Mouse (Mus musculus): ENCODE results near the gene H2al1a. TPM values are rescaled to one million over a fixed set of nuclear protein-coding genes. Genes with fewer than 3 reads are reported as not detected.
"Not testable (repeated sequence)": the region's sequence is repeated elsewhere in the genome, so short reads cannot be mapped to it uniquely, and the experiment has no call there.

H2al1a gene
- polyA plus RNA-seq, 1 experiment = 2.2 TPM

DNA sequence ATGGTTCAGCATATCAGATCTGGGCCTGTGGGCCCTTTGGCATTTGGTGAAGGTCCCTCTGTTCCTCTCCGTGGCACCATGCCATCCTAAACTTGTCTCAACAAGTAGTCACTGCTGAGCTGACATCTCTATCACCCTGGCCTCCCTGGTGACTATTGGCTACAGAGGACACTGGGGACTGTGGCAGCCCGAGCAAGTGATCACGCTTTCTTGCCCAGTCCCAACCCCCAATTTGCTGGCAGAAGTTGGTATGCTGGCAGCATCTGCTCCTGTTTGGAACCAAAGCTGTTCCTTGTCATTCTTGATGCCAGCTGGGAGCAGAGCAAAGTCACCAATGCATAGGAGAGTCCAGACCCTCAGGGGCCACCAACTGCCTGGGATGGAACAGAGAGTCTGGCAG is 30.0 kb upstream of the H2al1a start:
- H3K36me3 ChIP-seq (ENCODE audit: control insufficient read depth, insufficient read depth, low read length) = no peaks in the 10 kb centered on the region
- TF ChIP-seq CTCF (IDR thresholded peaks at IDR 0.05; ENCODE audit: control insufficient read depth, insufficient read depth, insufficient replicate concordance, low read depth, low read length) = no peak
- no peak for TF ChIP-seq POLR2A (IDR thresholded peaks at IDR 0.05; ENCODE audit: control insufficient read depth, low read depth, low read length)
- no peak overlapping the region for H3K27ac ChIP-seq (ENCODE audit: control insufficient read depth, insufficient read depth, low read depth, low read length)
- H3K4me3 ChIP-seq (ENCODE audit: control insufficient read depth, low read depth, low read length) = no peak overlapping the region
- no peaks in the 10 kb centered on the region for H3K27me3 ChIP-seq (ENCODE audit: control insufficient read depth, insufficient read depth, low read length)
- H3K4me1 ChIP-seq (ENCODE audit: control insufficient read depth, insufficient read depth, low read length) = no peaks in the 10 kb centered on the region

DNA sequence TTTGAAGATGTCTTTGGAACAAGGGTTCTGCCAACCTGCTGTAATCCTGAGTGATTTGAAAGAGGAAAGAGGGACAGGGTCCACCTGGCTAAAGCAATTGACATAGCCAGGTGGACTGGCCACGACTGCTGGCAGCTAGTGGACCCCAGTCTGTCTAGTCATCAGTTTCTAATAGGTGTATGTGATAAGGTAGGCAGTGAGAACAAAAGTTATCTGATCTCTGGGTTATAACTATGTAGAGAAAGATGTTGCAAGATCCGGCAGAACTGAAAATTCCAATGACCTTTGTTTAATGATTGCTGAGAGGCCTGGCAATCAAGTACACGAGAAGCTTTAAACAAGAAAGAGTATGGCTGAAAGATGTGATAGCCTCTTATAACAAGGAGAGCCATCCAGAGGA is 25.9 kb upstream of the H2al1a start:
- Histone ChIP-seq H3K4me3 (ENCODE audit: control insufficient read depth, low read depth, low read length) (no peak overlapping the region), H3K36me3 (ENCODE audit: control insufficient read depth, insufficient read depth, low read length) (no peaks in the 10 kb centered on the region), H3K4me1 (ENCODE audit: control insufficient read depth, insufficient read depth, low read length) (no peaks in the 10 kb centered on the region), H3K27me3 (ENCODE audit: control insufficient read depth, insufficient read depth, low read length) (no peaks in the 10 kb centered on the region), H3K27ac (ENCODE audit: control insufficient read depth, insufficient read depth, low read depth, low read length) (no peak overlapping the region)
- no peak for TF ChIP-seq CTCF (IDR thresholded peaks at IDR 0.05; ENCODE audit: control insufficient read depth, insufficient read depth, insufficient replicate concordance, low read depth, low read length)
- no peak for TF ChIP-seq POLR2A (IDR thresholded peaks at IDR 0.05; ENCODE audit: control insufficient read depth, low read depth, low read length)

DNA sequence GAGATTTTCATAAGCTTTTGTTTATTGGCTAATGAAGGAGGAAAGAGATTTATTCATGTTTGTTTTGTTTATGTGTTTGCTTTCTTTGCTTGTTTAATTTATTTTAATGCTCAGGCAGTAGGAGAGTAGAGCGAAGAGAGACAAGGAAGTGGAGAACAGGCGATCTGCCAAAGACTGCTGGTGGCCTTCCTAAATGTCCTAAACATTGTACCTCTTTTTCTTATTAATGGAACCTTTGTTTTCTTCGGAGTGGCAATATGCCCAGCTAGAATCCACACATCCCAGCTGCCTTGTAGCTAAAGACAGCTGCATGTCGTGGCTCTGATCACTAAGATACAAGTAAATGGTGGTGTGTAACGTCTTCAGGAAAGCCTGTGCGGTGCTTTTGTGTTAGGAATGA is 22.0 kb upstream of the H2al1a start:
- no peak overlapping the region for H3K27ac ChIP-seq (ENCODE audit: control insufficient read depth, insufficient read depth, low read depth, low read length)
- H3K4me1 ChIP-seq (ENCODE audit: control insufficient read depth, insufficient read depth, low read length) = no peaks in the 10 kb centered on the region
- TF ChIP-seq POLR2A (IDR thresholded peaks at IDR 0.05; ENCODE audit: control insufficient read depth, low read depth, low read length) = no peak
- TF ChIP-seq CTCF (IDR thresholded peaks at IDR 0.05; ENCODE audit: control insufficient read depth, insufficient read depth, insufficient replicate concordance, low read depth, low read length) = no peak
- H3K4me3 ChIP-seq (ENCODE audit: control insufficient read depth, low read depth, low read length) = no peak overlapping the region
- no peaks in the 10 kb centered on the region for H3K36me3 ChIP-seq (ENCODE audit: control insufficient read depth, insufficient read depth, low read length)
- no peaks in the 10 kb centered on the region for H3K27me3 ChIP-seq (ENCODE audit: control insufficient read depth, insufficient read depth, low read length)

DNA sequence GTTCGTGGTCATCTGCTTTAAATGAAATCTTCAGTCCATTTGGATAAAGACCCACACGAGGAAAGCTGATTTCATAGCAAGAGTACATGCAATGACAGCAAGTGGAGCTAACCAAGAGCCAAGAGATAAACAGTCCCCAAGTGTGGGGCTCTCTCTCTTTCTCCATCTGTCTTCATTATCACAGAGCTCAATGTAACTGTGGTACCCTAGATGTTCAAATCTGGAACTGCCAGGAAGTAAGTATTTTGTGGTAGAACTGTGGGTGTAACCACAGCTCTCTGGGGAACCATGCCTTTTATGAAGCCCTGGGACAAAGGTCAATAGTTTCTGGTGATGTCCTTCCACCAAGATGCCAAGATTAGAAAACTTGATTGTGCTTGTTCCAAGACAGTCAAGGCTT is 18.3 kb upstream of the H2al1a start:
- H3K4me3 ChIP-seq (ENCODE audit: control insufficient read depth, low read depth, low read length) = no peak overlapping the region
- no peaks in the 10 kb centered on the region for H3K4me1 ChIP-seq (ENCODE audit: control insufficient read depth, insufficient read depth, low read length)
- no peaks in the 10 kb centered on the region for H3K27me3 ChIP-seq (ENCODE audit: control insufficient read depth, insufficient read depth, low read length)
- no peaks in the 10 kb centered on the region for H3K36me3 ChIP-seq (ENCODE audit: control insufficient read depth, insufficient read depth, low read length)
- no peak overlapping the region for H3K27ac ChIP-seq (ENCODE audit: control insufficient read depth, insufficient read depth, low read depth, low read length)
- TF ChIP-seq CTCF (IDR thresholded peaks at IDR 0.05; ENCODE audit: control insufficient read depth, insufficient read depth, insufficient replicate concordance, low read depth, low read length) = no peak
- no peak for TF ChIP-seq POLR2A (IDR thresholded peaks at IDR 0.05; ENCODE audit: control insufficient read depth, low read depth, low read length)

DNA sequence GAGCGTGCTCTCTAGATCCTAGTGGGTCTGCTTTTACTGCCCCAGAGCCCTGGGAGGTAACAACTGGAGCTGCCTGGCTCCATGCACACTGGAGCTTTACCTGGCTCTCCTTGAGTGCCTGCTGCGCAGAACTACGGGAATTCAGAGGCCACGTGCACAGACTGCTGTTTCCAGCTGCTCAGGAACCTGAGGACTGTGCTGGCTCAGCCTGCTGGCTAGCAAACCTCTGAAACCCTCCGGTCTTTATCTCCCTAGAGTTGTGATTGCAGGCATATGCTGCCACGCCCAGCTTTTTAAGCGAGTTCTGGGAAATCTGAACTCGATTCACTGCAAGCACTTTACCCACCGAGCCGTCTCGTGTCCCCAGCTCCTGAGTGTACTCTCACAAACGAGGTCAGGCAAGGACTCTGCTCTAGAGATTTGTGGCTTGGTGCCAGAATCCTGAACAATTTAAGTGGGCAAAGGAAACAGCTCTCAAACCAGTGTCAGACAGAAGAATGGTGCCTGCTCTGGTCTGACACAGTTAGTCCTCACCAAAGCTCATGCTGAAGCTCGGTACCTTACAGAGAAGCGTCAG is 10.7 kb upstream of the H2al1a start:
- Histone ChIP-seq H3K4me3 (ENCODE audit: control insufficient read depth, low read depth, low read length) (no peak overlapping the region), H3K4me1 (ENCODE audit: control insufficient read depth, insufficient read depth, low read length) (no peaks in the 10 kb centered on the region), H3K27me3 (ENCODE audit: control insufficient read depth, insufficient read depth, low read length) (no peaks in the 10 kb centered on the region), H3K27ac (ENCODE audit: control insufficient read depth, insufficient read depth, low read depth, low read length) (no peak overlapping the region), H3K36me3 (ENCODE audit: control insufficient read depth, insufficient read depth, low read length) (no peaks in the 10 kb centered on the region)
- no peak for TF ChIP-seq CTCF (IDR thresholded peaks at IDR 0.05; ENCODE audit: control insufficient read depth, insufficient read depth, insufficient replicate concordance, low read depth, low read length)
- TF ChIP-seq POLR2A (IDR thresholded peaks at IDR 0.05; ENCODE audit: control insufficient read depth, low read depth, low read length) = no peak

DNA sequence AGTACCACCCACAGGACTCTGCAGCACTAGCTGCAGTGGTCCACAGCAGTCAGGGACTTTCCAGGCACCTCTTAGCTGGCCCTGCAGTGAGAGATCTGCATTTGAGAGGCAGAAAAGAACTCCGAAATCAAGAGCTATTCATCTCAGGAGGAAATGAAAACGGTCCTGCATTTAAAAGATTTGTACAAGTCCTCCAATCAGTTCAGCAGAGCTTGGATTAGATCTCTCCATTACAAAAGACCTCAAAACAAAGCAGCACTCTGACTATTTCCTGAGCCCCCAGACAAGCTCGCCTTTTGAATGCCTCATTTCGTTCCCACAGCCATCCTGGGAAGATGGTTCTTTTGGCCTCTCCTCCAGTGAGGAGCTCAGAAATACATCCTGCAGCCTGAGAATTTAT is 9.8 kb upstream of the H2al1a start:
- TF ChIP-seq POLR2A (IDR thresholded peaks at IDR 0.05; ENCODE audit: control insufficient read depth, low read depth, low read length) (no peak), CTCF (IDR thresholded peaks at IDR 0.05; ENCODE audit: control insufficient read depth, insufficient read depth, insufficient replicate concordance, low read depth, low read length) (no peak)
- Histone ChIP-seq H3K36me3 (ENCODE audit: control insufficient read depth, insufficient read depth, low read length) (no peaks in the 10 kb centered on the region), H3K27ac (ENCODE audit: control insufficient read depth, insufficient read depth, low read depth, low read length) (no peak overlapping the region), H3K4me1 (ENCODE audit: control insufficient read depth, insufficient read depth, low read length) (no peaks in the 10 kb centered on the region), H3K4me3 (ENCODE audit: control insufficient read depth, low read depth, low read length) (no peak overlapping the region), H3K27me3 (ENCODE audit: control insufficient read depth, insufficient read depth, low read length) (no peaks in the 10 kb centered on the region)

DNA sequence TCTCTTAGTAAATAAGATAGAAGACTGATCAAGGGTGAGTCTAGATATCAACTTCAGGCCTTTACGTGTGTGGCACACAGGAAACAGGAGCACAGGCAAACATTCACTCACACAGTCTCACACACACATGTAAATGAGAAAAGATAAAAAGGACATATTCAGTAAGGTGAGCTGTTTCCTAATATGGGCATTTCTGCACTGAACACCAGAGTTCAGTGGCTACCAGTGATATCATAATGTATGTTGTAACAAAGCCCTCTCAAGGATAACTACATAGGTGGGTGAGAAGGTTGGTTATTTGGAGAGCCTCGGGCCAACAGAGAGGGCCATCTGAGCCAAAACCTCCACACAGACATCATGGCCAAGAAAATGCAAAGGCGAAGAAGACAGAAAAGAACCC is 3.1 kb downstream of the H2al1a start, which contains the start of gene H2al1b:
TSS of gene H2al1b (plus strand) at position 301 of the 400 bp plus-strand sequence.
- not testable (repeated sequence) for H3K4me3 ChIP-seq (ENCODE audit: control insufficient read depth, low read depth, low read length); H3K4me1 ChIP-seq (ENCODE audit: control insufficient read depth, insufficient read depth, low read length); H3K27ac ChIP-seq (ENCODE audit: control insufficient read depth, insufficient read depth, low read depth, low read length); H3K36me3 ChIP-seq (ENCODE audit: control insufficient read depth, insufficient read depth, low read length); H3K27me3 ChIP-seq (ENCODE audit: control insufficient read depth, insufficient read depth, low read length)

DNA sequence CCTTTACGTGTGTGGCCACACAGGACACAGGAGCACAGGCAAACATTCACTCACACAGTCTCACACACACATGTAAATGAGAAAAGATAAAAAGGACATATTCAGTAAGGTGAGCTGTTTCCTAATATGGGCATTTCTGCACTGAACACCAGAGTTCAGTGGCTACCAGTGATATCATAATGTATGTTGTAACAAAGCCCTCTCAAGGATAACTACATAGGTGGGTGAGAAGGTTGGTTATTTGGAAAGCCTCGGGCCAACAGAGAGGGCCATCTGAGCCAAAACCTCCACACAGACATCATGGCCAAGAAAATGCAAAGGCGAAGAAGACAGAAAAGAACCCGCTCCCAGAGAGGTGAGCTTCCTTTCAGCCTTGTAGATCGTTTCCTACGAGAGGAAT is 6.3 kb downstream of the H2al1a start, which contains the start of gene H2al1c:
TSS of gene H2al1c (plus strand) at position 301 of the 400 bp plus-strand sequence.
- H3K27me3 ChIP-seq (ENCODE audit: control insufficient read depth, insufficient read depth, low read length); H3K36me3 ChIP-seq (ENCODE audit: control insufficient read depth, insufficient read depth, low read length); H3K4me3 ChIP-seq (ENCODE audit: control insufficient read depth, low read depth, low read length); H3K27ac ChIP-seq (ENCODE audit: control insufficient read depth, insufficient read depth, low read depth, low read length); H3K4me1 ChIP-seq (ENCODE audit: control insufficient read depth, insufficient read depth, low read length): not testable (repeated sequence)

DNA sequence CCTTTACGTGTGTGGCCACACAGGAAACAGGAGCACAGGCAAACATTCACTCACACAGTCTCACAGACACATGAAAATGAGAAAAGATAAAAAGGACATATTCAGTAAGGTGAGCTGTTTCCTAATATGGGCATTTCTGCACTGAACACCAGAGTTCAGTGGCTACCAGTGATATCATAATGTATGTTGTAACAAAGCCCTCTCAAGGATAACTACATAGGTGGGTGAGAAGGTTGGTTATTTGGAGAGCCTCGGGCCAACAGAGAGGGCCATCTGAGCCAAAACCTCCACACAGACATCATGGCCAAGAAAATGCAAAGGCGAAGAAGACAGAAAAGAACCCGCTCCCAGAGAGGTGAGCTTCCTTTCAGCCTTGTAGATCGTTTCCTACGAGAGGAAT is 9.5 kb downstream of the H2al1a start, which contains the start of gene H2al1d:
TSS of gene H2al1d (plus strand) at position 301 of the 400 bp plus-strand sequence.
- H3K4me3 ChIP-seq (ENCODE audit: control insufficient read depth, low read depth, low read length); H3K27ac ChIP-seq (ENCODE audit: control insufficient read depth, insufficient read depth, low read depth, low read length); H3K36me3 ChIP-seq (ENCODE audit: control insufficient read depth, insufficient read depth, low read length): not testable (repeated sequence)

DNA sequence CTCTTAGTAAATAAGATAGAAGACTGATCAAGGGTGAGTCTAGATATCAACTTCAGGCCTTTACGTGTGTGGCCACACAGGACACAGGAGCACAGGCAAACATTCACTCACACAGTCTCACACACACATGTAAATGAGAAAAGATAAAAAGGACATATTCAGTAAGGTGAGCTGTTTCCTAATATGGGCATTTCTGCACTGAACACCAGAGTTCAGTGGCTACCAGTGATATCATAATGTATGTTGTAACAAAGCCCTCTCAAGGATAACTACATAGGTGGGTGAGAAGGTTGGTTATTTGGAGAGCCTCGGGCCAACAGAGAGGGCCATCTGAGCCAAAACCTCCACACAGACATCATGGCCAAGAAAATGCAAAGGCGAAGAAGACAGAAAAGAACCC is 12.6 kb downstream of the H2al1a start, which contains the start of gene H2al1e:
TSS of gene H2al1e (plus strand) at position 301 of the 400 bp plus-strand sequence.
- H3K27ac ChIP-seq (ENCODE audit: control insufficient read depth, insufficient read depth, low read depth, low read length); H3K4me3 ChIP-seq (ENCODE audit: control insufficient read depth, low read depth, low read length); H3K27me3 ChIP-seq (ENCODE audit: control insufficient read depth, insufficient read depth, low read length); H3K4me1 ChIP-seq (ENCODE audit: control insufficient read depth, insufficient read depth, low read length); H3K36me3 ChIP-seq (ENCODE audit: control insufficient read depth, insufficient read depth, low read length): not testable (repeated sequence)

More for the DNA sequence above, 9.5 kb downstream of the H2al1a start, which contains the start of gene H2al1d:
- H3K27me3 ChIP-seq (ENCODE audit: control insufficient read depth, insufficient read depth, low read length); H3K4me1 ChIP-seq (ENCODE audit: control insufficient read depth, insufficient read depth, low read length): not testable (repeated sequence)

DNA sequence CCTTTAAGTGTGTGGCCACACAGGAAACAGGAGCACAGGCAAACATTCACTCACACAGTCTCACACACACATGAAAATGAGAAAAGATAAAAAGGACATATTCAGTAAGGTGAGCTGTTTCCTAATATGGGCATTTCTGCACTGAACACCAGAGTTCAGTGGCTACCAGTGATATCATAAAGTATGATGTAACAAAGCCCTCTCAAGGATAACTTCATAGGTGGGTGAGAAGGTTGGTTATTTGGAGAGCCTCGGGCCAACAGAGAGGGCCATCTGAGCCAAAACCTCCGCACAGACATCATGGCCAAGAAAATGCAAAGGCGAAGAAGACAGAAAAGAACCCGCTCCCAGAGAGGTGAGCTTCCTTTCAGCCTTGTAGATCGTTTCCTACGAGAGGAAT is 15.8 kb downstream of the H2al1a start, which contains the start of gene H2al1f:
TSS of gene H2al1f (plus strand) at position 301 of the 400 bp plus-strand sequence.
- not testable (repeated sequence) for H3K27ac ChIP-seq (ENCODE audit: control insufficient read depth, insufficient read depth, low read depth, low read length); H3K27me3 ChIP-seq (ENCODE audit: control insufficient read depth, insufficient read depth, low read length); H3K36me3 ChIP-seq (ENCODE audit: control insufficient read depth, insufficient read depth, low read length); H3K4me3 ChIP-seq (ENCODE audit: control insufficient read depth, low read depth, low read length); H3K4me1 ChIP-seq (ENCODE audit: control insufficient read depth, insufficient read depth, low read length)
